Mouse (Mus musculus) CH12.LX (cell line): ENCODE results near the gene Ifit2.

Experiments used
- BHLHE40 ChIP-seq: IDR thresholded peaks from 2 replicates; pipeline ENCODE4 v1.6.1; 2011; ENCODE audit warnings: mild to moderate bottlenecking, low read depth, low read length, improper control_type of control experiment
- CTCF ChIP-seq, 2 experiments: IDR thresholded peaks in 1 of 2; conservative IDR thresholded peaks in 1 of 2; 2 replicates each; pipeline ENCODE4 v1.5.1; 2011 to 2012; ENCODE audit warnings: low read depth in 2 of 2, low read length in 2 of 2, improper control_type of control experiment in 1 of 2, inconsistent platforms in 1 of 2, mild to moderate bottlenecking in 1 of 2, moderate library complexity in 1 of 2
- EP300 ChIP-seq: IDR thresholded peaks from 2 replicates; pipeline ENCODE4 v1.6.1; 2011; ENCODE audit warnings: low read length, improper control_type of control experiment
- GABPA ChIP-seq: IDR thresholded peaks from 2 replicates; pipeline ENCODE4 v1.6.1; 2012; ENCODE audit warnings: low read depth, low read length, improper control_type of control experiment, inconsistent platforms; ENCODE audit not compliant: insufficient replicate concordance
- JUN ChIP-seq: IDR thresholded peaks from 2 replicates; pipeline ENCODE4 v1.6.1; 2011; ENCODE audit warnings: low read depth, mild to moderate bottlenecking, low read length, improper control_type of control experiment, moderate library complexity; ENCODE audit not compliant: insufficient read depth
- JUND ChIP-seq: conservative IDR thresholded peaks from 2 replicates; pipeline ENCODE4 v1.6.1; 2011; ENCODE audit warnings: low read depth, low read length, improper control_type of control experiment
- KAT2A ChIP-seq: IDR thresholded peaks from 2 replicates; pipeline ENCODE4 v1.6.1; 2012; ENCODE audit warnings: low read length, improper control_type of control experiment, inconsistent platforms; ENCODE audit not compliant: insufficient replicate concordance
- MAX ChIP-seq: IDR thresholded peaks from 2 replicates; pipeline ENCODE4 v1.6.1; 2011; ENCODE audit warnings: low read length, improper control_type of control experiment
- NRF1 ChIP-seq: IDR thresholded peaks from 2 replicates; pipeline ENCODE4 v1.6.1; 2014; ENCODE audit warnings: low read depth, mild to moderate bottlenecking, inconsistent platforms, low read length, improper control_type of control experiment, moderate library complexity
- POLR2A ChIP-seq: IDR thresholded peaks from 2 replicates; pipeline ENCODE4 v1.6.1; 2011; ENCODE audit warnings: low read depth, mild to moderate bottlenecking, improper control_type of control experiment, low read length
- RAD21 ChIP-seq: IDR thresholded peaks from 2 replicates; pipeline ENCODE4 v1.6.1; 2011; ENCODE audit warnings: low read depth, mild to moderate bottlenecking, low read length, improper control_type of control experiment, moderate library complexity
- RCOR1 ChIP-seq: conservative IDR thresholded peaks from 2 replicates; pipeline ENCODE4 v1.6.1; 2012; ENCODE audit warnings: low read depth, mild to moderate bottlenecking, inconsistent platforms, low read length, improper control_type of control experiment
- ZKSCAN1 ChIP-seq: IDR thresholded peaks from 2 replicates; pipeline ENCODE4 v1.6.1; 2012; ENCODE audit warnings: low read depth, inconsistent platforms, low read length, improper control_type of control experiment, borderline replicate concordance
- ZNF384 ChIP-seq: IDR thresholded peaks from 2 replicates; pipeline ENCODE4 v1.6.1; 2012; ENCODE audit warnings: low read depth, low read length, improper control_type of control experiment, inconsistent platforms

DNA sequence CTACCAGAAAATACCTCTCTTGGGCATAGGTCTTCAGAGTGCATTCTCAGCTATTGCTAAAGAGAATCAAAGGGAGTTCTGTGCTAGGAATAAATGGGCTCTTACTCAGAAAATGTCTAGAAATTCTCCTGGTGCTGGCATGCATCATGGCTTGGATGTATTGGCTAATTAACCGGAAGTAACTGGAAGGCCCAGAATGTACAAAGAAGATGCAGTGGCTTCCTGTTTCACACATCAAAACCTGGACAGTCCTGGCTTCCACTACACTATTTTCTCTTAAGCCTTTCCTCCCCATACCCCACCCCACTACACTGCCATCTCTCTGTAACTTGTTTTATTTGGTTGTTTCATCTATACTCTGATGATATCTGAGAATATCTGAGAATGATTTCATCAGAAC, 11.1 kb upstream of the Ifit2 start:
- TF ChIP-seq MAX (no peak), CTCF (conservative IDR thresholded peaks at IDR 0.05 in 1 of 2, IDR thresholded peaks at IDR 0.05 in 1 of 2; ENCODE audit: low read depth in 2 of 2, low read length in 2 of 2) (no peak), JUND (no peak), JUN (no peak), POLR2A (no peak), BHLHE40 (no peak), KAT2A (no peak), NRF1 (no peak), ZKSCAN1 (no peak), RCOR1 (no peak), GABPA (no peak), EP300 (no peak), RAD21 (no peak), ZNF384 (no peak)
